In the genomic region with DNA sequence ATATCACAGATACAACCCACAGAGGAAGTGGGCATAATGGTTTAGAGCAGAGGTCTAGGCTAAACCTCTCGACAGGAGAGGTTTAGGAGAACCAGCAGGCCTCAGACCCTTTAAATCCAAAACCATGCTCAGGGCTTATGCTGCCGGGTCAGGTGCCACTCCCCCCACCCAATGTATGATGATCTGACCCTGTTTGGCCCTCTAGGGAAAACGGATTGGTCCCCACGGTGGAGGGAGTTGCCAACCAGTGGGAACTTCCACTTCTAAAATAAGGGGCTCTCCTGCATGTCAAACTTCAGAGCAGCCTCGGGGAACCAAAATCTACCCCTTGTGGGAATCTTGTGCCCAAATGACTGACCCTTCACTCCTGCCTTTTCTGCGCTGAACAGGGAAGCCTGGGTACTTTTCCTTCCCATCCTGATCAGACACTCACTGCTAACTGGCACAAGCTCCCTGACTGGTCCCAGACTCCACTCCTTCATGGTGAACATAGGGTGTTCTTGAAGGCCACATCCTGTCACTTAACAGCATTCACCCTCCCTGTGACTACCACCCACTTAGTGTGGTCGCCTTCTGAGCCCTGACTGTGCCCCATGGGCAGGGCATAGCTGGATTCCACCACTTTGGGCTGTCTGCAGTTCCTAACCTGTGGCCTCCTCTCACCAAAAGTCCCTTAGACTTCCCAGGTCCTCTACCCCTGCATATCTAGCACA, we compare ENCODE assay signal across 10 mouse cellular contexts. TPM values are rescaled to one million over a fixed set of nuclear protein-coding genes. Genes with fewer than 3 reads are reported as not detected.
DNase-seq lines count a peak whose midpoint lies in the region; ATAC-seq and TF ChIP-seq lines count a peak whose summit lies in the region.
"Had no signal": no experiment of that assay in that cellular context is flagged by ENCODE, and none has a peak within 500 bp of the region (broad histone marks: within the 10 kb centered on the region; RNA-seq: fewer than 3 reads in every experiment).

No protein-coding gene starts in this region.

- 0 out of 2 replicates have a peak overlapping the region, but pooled peaks have one; percentile 25 for H3K9ac ChIP-seq in kidney, embryonic 16.5 days (replicated peaks; ENCODE audit: low read length)
- no peak overlapping the region for H3K9ac ChIP-seq in forebrain, embryonic 15.5 days (replicated peaks)

- H3K27ac ChIP-seq in kidney, embryonic 16.5 days (ENCODE audit: low read length) = peak overlapping the region; percentile 31
- peak overlapping the region; percentile 77 for H3K27ac ChIP-seq in bone marrow, adult 2 months (ENCODE audit: control insufficient read depth, insufficient read depth, low read depth, low read length, poor library complexity)
- no peak overlapping the region for H3K27ac ChIP-seq in forebrain, embryonic 15.5 days (replicated peaks)

- no peak overlapping the region for H3K4me2 ChIP-seq in kidney, embryonic 16.5 days (replicated peaks; ENCODE audit: low read depth, low read length)
- no peak overlapping the region for H3K4me2 ChIP-seq in forebrain, embryonic 15.5 days (replicated peaks)

- H3K4me3 ChIP-seq in kidney, embryonic 16.5 days (ENCODE audit: low read length) = no peak overlapping the region
- peak overlapping the region; percentile 16 for H3K4me3 ChIP-seq in bone marrow, adult 2 months (replicated peaks; ENCODE audit: control insufficient read depth, low read depth, low read length)
- no peak overlapping the region for H3K4me3 ChIP-seq in forebrain, embryonic 15.5 days

- TF ChIP-seq POLR2A in bone marrow, adult 2 months (IDR thresholded peaks at IDR 0.05; ENCODE audit: borderline replicate concordance, control insufficient read depth, low read depth, low read length) = no peak

- WGBS in kidney, embryonic 16.5 days = 64% methylated on average over 7 of the region's 7 CpGs
- 23% methylated on average over 7 of the region's 7 CpGs for WGBS in bone marrow, adult 2 months
- WGBS in forebrain, embryonic 15.5 days = 78% methylated on average over 7 of the region's 7 CpGs

- TF ChIP-seq CTCF in bone marrow, adult 2 months (IDR thresholded peaks at IDR 0.05; ENCODE audit: control insufficient read depth, insufficient read depth, low read length) = no peak

- no peaks in the 10 kb centered on the region for H3K36me3 ChIP-seq in kidney, embryonic 16.5 days (ENCODE audit: insufficient read depth, low read length)
- H3K36me3 ChIP-seq in forebrain, embryonic 15.5 days = no peaks in the 10 kb centered on the region

- H3K27me3 ChIP-seq in kidney, embryonic 16.5 days (ENCODE audit: insufficient read depth, low read length) = no peaks in the 10 kb centered on the region
- H3K27me3 ChIP-seq in forebrain, embryonic 15.5 days = no peaks in the 10 kb centered on the region

- H3K4me1 ChIP-seq in kidney, embryonic 16.5 days (ENCODE audit: insufficient read depth, low read length) = peaks cover 46% of the 10 kb centered on the region
- H3K4me1 ChIP-seq in bone marrow, adult 2 months (ENCODE audit: control insufficient read depth, insufficient read depth, low read length) = peaks cover 21% of the 10 kb centered on the region
- peaks cover 18% of the 10 kb centered on the region for H3K4me1 ChIP-seq in forebrain, embryonic 15.5 days

- ATAC-seq in kidney, embryonic 16.5 days (ENCODE audit: low FRiP score, low TSS enrichment) = no peak
- ATAC-seq in CD4-positive, CD25-positive, alpha-beta regulatory T cell, adult 4 months = peak; percentile 37
- peak; percentile 8; the same call in 1 of the 2 replicates for ATAC-seq in megakaryocyte, adult 5-6 weeks (ENCODE audit: poor library complexity, severe bottlenecking)
- no peak for ATAC-seq in forebrain, embryonic 15.5 days (replicated peaks)

- no peak for DNase-seq in kidney, postnatal 14 days
- DNase-seq in frontal cortex, postnatal 10 days (ENCODE audit: low spot score in 2 of 2) = no peak
- no peak for DNase-seq in urinary bladder, postnatal 36 days (ENCODE audit: low spot score in 2 of 2)
- DNase-seq: gastrocnemius, postnatal 25 days; retina, postnatal 1 day had no signal

- no peaks in the 10 kb centered on the region for H3K9me3 ChIP-seq in kidney, embryonic 16.5 days (ENCODE audit: low read length)
- H3K9me3 ChIP-seq in forebrain, embryonic 15.5 days = no peaks in the 10 kb centered on the region

RNA-seq across cellular contexts. Expression of a gene that starts 3.6 kb away (rescaled TPM):
- 64.1 and 71.8 TPM in 2 replicates for polyA plus RNA-seq in kidney, embryonic 16.5 days (2015; fragmentation: Nextera tagmentation; extraction: Ambion mirVana)
- polyA plus RNA-seq in CD4-positive, CD25-positive, alpha-beta regulatory T cell, adult 4 months (2017; shearing (Covaris generic)) = 1,000 to 10,000 TPM in 1 of 2 experiments, 100 to 1,000 TPM in 1; 432 to 1,042 TPM
- 98.5 and 111 TPM in 2 replicates for polyA plus RNA-seq in bone marrow, adult 2 months (2011; ENCODE audit: insufficient read depth, insufficient read length, low replicate concordance, missing spikeins)
- 28.0 and 30.1 TPM in 2 replicates for total RNA-seq in megakaryocyte, adult 5-6 weeks (2015)
- total RNA-seq in megakaryocyte, adult 5-6 weeks (2017) = 43.1 and 45.3 TPM in 2 replicates
- polyA plus RNA-seq in forebrain, embryonic 15.5 days (2015; fragmentation: Nextera tagmentation; extraction: Ambion mirVana) = 17.6 and 19.6 TPM in 2 replicates

Comparison
In these comparisons a context has a peak if more than half of its experiments do, and no peak if none do; other contexts are left out.
1. ATAC-seq: peak in CD4-positive, CD25-positive, alpha-beta regulatory T cell, adult 4 months (single experiment) and megakaryocyte, adult 5-6 weeks (single experiment); none in kidney, embryonic 16.5 days (single experiment) and forebrain, embryonic 15.5 days (single experiment).